Mouse (Mus musculus): ENCODE results near the gene Gm10643.
A peak's percentile ranks its signal among the peaks of the same experiment; 100 is the strongest.

Gene Gm10643

DNA sequence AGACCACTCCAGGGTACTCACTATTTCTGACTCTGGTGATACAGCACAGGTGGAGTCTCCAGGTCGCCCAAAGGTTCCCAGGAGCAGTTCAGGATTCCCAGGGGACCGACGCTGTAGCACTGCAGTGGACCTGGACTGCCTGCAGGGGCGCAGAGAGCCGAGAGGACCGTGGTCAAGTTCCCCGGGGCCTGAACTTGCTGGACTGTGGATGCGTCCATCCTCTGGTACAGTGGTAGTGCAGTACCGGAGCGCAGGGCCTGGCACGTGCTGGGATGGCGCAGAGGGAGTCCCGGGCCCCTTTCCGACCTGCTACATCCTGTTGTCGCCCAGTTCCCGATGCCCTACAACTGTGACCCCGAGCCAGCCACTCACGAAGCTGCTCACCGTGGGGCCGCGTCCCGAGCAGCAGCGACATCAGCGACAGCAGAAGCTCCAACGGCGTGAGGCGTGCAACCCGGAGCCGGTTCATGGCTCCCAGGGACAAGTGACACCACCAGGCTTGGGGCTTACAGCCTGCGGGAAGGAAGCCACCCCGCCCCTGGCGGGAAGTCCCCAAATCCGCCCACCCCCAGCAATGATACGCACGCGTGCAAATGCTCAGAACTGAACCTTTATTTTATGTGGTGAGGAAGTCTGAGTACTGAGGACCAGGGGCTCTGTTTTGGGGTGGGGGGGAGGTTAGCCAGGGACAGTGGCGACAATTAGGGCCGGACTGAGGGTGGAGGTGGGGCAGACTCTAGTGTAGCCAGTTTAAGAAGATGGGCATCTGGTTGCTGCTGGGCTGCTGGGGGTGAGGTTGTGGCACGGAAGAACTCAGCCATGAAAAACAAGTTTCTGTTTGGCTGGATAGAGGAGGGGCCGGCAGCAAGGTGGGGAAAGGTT, 22.6 kb downstream of the Gm10643 start, which contains the start of gene Il27ra:
Gene Il27ra (minus strand): TSS at position 524 of the 882 bp plus-strand sequence.
- DNase-seq (ENCODE audit: low spot score in 2 of 2) = no peak

DNA sequence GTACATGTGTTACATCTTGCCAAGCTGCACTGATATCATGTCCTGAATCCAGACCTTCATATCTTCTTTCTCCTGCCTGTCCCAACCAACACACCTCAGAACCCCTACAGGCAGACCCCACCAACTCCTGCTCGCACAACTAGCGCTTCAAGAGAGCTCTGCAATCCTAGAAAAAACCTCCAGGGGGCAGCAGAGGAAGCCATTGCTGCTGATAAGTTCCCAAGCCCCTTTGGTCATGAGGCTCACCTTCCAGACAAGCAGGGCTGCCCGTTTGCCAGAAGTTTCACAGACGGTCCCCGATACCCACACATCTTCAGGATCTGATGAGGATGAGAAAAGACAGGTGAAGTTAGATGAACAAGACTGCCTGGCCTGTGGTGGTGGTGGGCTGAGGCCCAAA, 25.9 kb downstream of the Gm10643 start:
- DNase-seq (ENCODE audit: low spot score in 2 of 2) = peak; percentile 30 to 41

- DNase-seq (ENCODE audit: low spot score in 2 of 2) = no peak
Observed at GRCm38 (mm10) chr8:84038015-84038414, 26.9 kb downstream of the Gm10643 start.

- DNase-seq (ENCODE audit: low spot score in 2 of 2) = no peak
Observed at GRCm38 (mm10) chr8:84032777-84033176, 32.2 kb downstream of the Gm10643 start.

GRCm38 (mm10) chr8:84029272-84029671, 35.7 kb downstream of the Gm10643 start:
- DNase-seq (ENCODE audit: low spot score in 2 of 2) = no peak

GRCm38 (mm10) chr8:84027449-84027848, 37.5 kb downstream of the Gm10643 start:
- no peak for DNase-seq (ENCODE audit: low spot score in 2 of 2)

DNA sequence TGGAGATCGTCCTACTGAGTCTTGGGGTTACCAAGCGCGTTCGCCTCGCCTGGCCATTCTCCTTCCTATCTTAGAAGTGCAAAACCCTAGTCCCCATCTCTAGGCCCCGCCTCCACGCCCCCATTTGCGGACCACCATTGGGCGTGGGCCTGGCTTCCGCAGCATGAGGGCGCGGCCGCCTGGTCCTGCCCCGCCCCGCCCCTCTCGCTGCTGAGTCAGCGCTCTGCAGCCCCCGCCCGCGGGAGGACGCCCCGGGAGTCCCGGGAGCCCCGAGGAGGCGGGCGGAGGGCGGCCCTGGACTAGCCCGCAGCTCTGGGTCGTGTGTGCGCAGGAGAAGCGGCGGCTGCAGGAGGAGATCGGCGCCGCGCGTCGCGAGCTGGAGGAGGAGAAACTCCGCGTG, 39.1 kb downstream of the Gm10643 start:
- no peak for DNase-seq (ENCODE audit: low spot score in 2 of 2)

DNA sequence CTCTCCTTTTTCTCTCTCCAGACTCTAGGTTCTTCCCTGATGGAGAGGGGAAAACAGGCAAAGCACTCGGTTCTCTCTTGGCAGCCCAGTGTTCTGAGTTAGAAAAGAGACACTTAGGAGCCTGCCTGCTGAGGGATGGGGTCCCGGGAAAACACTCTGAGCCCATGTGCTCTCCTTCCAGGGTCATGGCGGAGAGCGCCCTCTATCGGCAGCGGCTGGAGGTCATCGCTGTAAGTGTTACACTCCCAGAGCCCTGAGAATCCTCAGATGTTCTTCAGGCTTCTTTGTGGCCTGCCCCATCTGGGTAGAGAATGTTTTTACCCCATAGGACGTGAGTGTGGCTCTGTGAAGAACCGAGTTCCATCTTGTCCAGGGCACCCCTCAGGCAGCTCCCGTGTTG, 40.8 kb downstream of the Gm10643 start:
- no peak for DNase-seq (ENCODE audit: low spot score in 2 of 2)

GRCm38 (mm10) chr8:84023631-84024030, 41.3 kb downstream of the Gm10643 start:
- DNase-seq (ENCODE audit: low spot score in 2 of 2) = no peak

DNA sequence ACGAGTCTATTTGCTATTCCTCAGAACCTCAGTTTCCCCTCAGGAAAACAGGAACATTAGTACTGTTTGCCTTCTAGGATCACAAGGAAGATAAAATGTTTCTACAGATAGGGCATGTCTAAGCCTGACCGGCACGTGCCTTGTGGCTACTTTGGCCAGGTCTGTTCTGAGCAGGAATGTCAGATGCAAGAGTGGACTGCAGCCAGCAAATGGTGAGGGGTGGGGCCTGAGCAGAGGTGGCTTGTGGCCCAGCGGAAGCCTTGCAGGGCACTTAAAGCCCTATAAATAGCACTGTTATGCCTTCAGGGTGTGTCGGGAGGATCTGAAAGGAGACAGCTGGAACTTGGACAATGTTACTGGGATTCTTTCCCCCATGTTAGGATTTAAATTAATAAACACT, 41.9 kb downstream of the Gm10643 start:
- DNase-seq (ENCODE audit: low spot score in 2 of 2) = no peak

DNA sequence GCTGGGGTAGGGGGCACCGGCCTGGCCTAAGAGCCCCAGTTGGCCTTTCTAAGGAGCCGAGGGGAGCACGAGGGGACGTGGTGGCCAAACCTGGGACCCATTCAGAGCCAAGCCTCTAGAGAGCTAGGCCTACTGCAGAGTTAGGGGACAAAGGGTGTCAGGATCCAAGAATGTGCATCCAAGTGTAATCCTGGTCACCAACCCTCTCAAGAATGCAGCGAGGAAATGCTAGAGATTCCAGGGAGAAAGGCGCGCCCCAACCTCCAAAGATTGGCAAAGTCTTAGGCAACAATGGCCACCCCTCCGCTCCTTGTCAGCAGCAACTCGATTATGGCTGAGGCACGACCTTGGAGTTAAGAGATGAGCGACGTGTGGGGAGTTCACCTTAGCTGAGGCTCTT, 43.4 kb downstream of the Gm10643 start:
- no peak for DNase-seq (ENCODE audit: low spot score in 2 of 2)

- no peak for DNase-seq (ENCODE audit: low spot score in 2 of 2)
Observed at GRCm38 (mm10) chr8:84021096-84021495, 43.8 kb downstream of the Gm10643 start, which contains the start of gene Palm3. TSS of gene Palm3 (plus strand) at chr8:84021471.

GRCm38 (mm10) chr8:84019738-84020137, 45.2 kb downstream of the Gm10643 start:
- no peak for DNase-seq (ENCODE audit: low spot score in 2 of 2)

- no peak for DNase-seq (ENCODE audit: low spot score in 2 of 2)
Observed at GRCm38 (mm10) chr8:84015833-84016232, 49.1 kb downstream of the Gm10643 start.
